Mouse (Mus musculus): Measurements from ENCODE around the gene Gpr179.

- TF ChIP-seq POLR2A (IDR thresholded peaks at IDR 0.05; ENCODE audit: control insufficient read depth, low read depth, low read length) (no peak), CTCF (IDR thresholded peaks at IDR 0.05; ENCODE audit: control insufficient read depth, insufficient read depth, insufficient replicate concordance, low read depth, low read length) (no peak)
Measured at GRCm38 (mm10) chr11:97352935-97353597, 1.2 kb upstream of the Gpr179 start.

Data from testis, adult 2 months (tissue).